Mouse (Mus musculus) embryonic stem cell, embryonic (primary cell): ENCODE data around the gene Pole2.
"Not testable (repeated sequence)": the region's sequence is repeated elsewhere in the genome, so short reads cannot be mapped to it uniquely, and the experiment has no call there.

Experiments
- CTCF ChIA-PET, 4 experiments: fragments of 300-600 bp in 2 of 4; fragments of 350-600 bp in 2 of 4; sonication (Branson Sonifier 250); formaldehyde crosslinking; loops; one replicate each; lab custom pipeline; 2022; ENCODE audit warnings: inconsistent platforms in 2 of 4; lab: Charles Lee
- POLR2A ChIA-PET, 4 experiments: fragments of 300-600 bp in 2 of 4; fragments of 350-600 bp in 2 of 4; sonication (Branson Sonifier 250); formaldehyde crosslinking; loops; one replicate each; lab custom pipeline; 2022; ENCODE audit warnings: antibody characterized with exemption in 4 of 4, inconsistent platforms in 1 of 4; lab: Charles Lee

The Pole2 gene

GRCm38 (mm10) chr12:69168461-69169106 is 59.4 kb downstream of the Pole2 start, which contains the start of gene Lrr1:
Gene Lrr1 (plus strand): TSS chr12:69168814.
- CTCF ChIA-PET: interaction anchor here in 3 of 4 experiments (0.5 to 1.5 kb wide), 12 partner anchors 9 to 140 kb away, joined by 3 to 7 read pairs (median 3); partner anchors contain the start of gene Rps29 (in 1 of the 3)
- POLR2A ChIA-PET: interaction anchor here (0.6 to 7.8 kb wide), 40 partner anchors 8 to 1830 kb away, joined by 3 to 96 read pairs (median 4); partner anchors contain the start of genes Rps29 (in 4 of the 4), Mgat2 (in 3 of the 4), Rpl36al (in 3 of the 4) and Gm49383 (in 2 of the 4)

- ChIA-PET CTCF (interaction anchor here in 3 of 4 experiments (0.6 to 1.5 kb wide), 10 partner anchors 9 to 141 kb away, joined by 3 to 6 read pairs (median 3); partner anchors contain the start of gene Rps29 (in 1 of the 3)), POLR2A (interaction anchor here (0.6 to 7.8 kb wide), 38 partner anchors 8 to 1830 kb away, joined by 3 to 96 read pairs (median 4); partner anchors contain the start of genes Rps29 (in 4 of the 4), Mgat2 (in 3 of the 4), Rpl36al (in 3 of the 4) and Gm49383 (in 2 of the 4))
Measured at GRCm38 (mm10) chr12:69167656-69168460, 60.1 kb downstream of the Pole2 start.

GRCm38 (mm10) chr12:69166861-69167581 is 61.0 kb downstream of the Pole2 start:
- POLR2A ChIA-PET: interaction anchor here in 2 of 4 experiments (1.2 to 7.8 kb wide), 8 partner anchors 10 to 195 kb away, joined by 3 to 96 read pairs (median 10); partner anchors contain the start of genes Rps29 (in 2 of the 2), Mgat2 (in 1 of the 2) and Rpl36al (in 1 of the 2)
- CTCF ChIA-PET: not testable (repeated sequence)

- ChIA-PET CTCF (no interaction called here), POLR2A (interaction anchor here in 2 of 4 experiments (0.6 to 1.9 kb wide), 6 partner anchors 8 to 561 kb away, joined by 4 to 13 read pairs (median 6); partner anchors contain the start of genes Mgat2 (in 1 of the 2) and Rpl36al (in 1 of the 2))
Measured at GRCm38 (mm10) chr12:69164904-69165303, 63.1 kb downstream of the Pole2 start.

GRCm38 (mm10) chr12:69163586-69163985 is 64.4 kb downstream of the Pole2 start:
- CTCF ChIA-PET: not testable (repeated sequence)
- POLR2A ChIA-PET: interaction anchor here in 1 of 4 experiments (0.9 to 1.9 kb wide), 5 partner anchors 8 to 37 kb away, joined by 3 to 13 read pairs (median 6); partner anchors contain the start of genes Gm49383, Mgat2 and Rpl36al

GRCm38 (mm10) chr12:69160677-69161076 is 67.3 kb downstream of the Pole2 start:
- POLR2A ChIA-PET: interaction anchor here in 3 of 4 experiments (0.6 to 1.7 kb wide), 7 partner anchors 8 to 969 kb away, joined by 3 to 8 read pairs (median 5); partner anchors contain the start of genes Lrr1 (in 1 of the 3) and Mgat2 (in 1 of the 3)
- CTCF ChIA-PET: not testable (repeated sequence)

GRCm38 (mm10) chr12:69159578-69159940 is 68.4 kb downstream of the Pole2 start:
- CTCF ChIA-PET: interaction anchor here in 2 of 4 experiments (0.8 to 1.8 kb wide), 4 partner anchors 9 to 32 kb away, joined by 3 to 6 read pairs (median 5); partner anchors contain the start of gene Lrr1 (in 1 of the 2)

GRCm38 (mm10) chr12:69158765-69159577 is 69.0 kb downstream of the Pole2 start, which contains the start of gene Rps29:
Gene Rps29 (minus strand): TSS chr12:69159186.
- ChIA-PET CTCF (interaction anchor here in 2 of 4 experiments (0.8 to 1.8 kb wide), 6 partner anchors 10 to 32 kb away, joined by 3 to 6 read pairs (median 4); partner anchors contain the start of gene Lrr1 (in 1 of the 2)), POLR2A (interaction anchor here (0.6 to 4.9 kb wide), 72 partner anchors 9 to 1857 kb away, joined by 3 to 96 read pairs (median 4); partner anchors contain the start of genes Gm49383 (in 3 of the 4), Lrr1 (in 3 of the 4), Atp5s (in 2 of the 4) and L2hgdh (in 2 of the 4))

More at GRCm38 (mm10) chr12:69159578-69159940, 68.4 kb downstream of the Pole2 start:
- POLR2A ChIA-PET: interaction anchor here (0.6 to 4.9 kb wide), 59 partner anchors 9 to 1811 kb away, joined by 3 to 96 read pairs (median 5); partner anchors contain the start of genes Gm49383 (in 3 of the 4), Lrr1 (in 3 of the 4), Atp5s (in 2 of the 4) and L2hgdh (in 2 of the 4)

- CTCF ChIA-PET: interaction anchor here in 2 of 4 experiments (0.8 to 1.8 kb wide), 5 partner anchors 10 to 31 kb away, joined by 3 to 6 read pairs (median 4); partner anchors contain the start of gene Lrr1 (in 1 of the 2)
- POLR2A ChIA-PET: interaction anchor here (0.6 to 4.9 kb wide), 69 partner anchors 8 to 1857 kb away, joined by 3 to 96 read pairs (median 4); partner anchors contain the start of genes Gm49383 (in 3 of the 4), Lrr1 (in 3 of the 4), Atp5s (in 2 of the 4) and L2hgdh (in 2 of the 4)
Measured at GRCm38 (mm10) chr12:69158366-69158764, 69.6 kb downstream of the Pole2 start.

- ChIA-PET CTCF (no interaction called here), POLR2A (interaction anchor here (0.7 to 4.9 kb wide), 33 partner anchors 8 to 101 kb away, joined by 3 to 96 read pairs (median 7); partner anchors contain the start of genes Lrr1 (in 2 of the 4), Mgat2 (in 2 of the 4), Rpl36al (in 2 of the 4) and Dnaaf2 (in 1 of the 4))
Measured at GRCm38 (mm10) chr12:69157107-69157506, 70.9 kb downstream of the Pole2 start.

GRCm38 (mm10) chr12:69156436-69156835 is 71.6 kb downstream of the Pole2 start:
- ChIA-PET CTCF (no interaction called here), POLR2A (interaction anchor here (0.6 to 4.9 kb wide), 30 partner anchors 8 to 127 kb away, joined by 3 to 96 read pairs (median 6); partner anchors contain the start of genes Lrr1 (in 3 of the 4), Dnaaf2 (in 1 of the 4), Gm49383 (in 1 of the 4) and Mgat2 (in 1 of the 4))

- POLR2A ChIA-PET: interaction anchor here (0.6 to 4.9 kb wide), 25 partner anchors 8 to 126 kb away, joined by 3 to 96 read pairs (median 6); partner anchors contain the start of genes Lrr1 (in 3 of the 4), Mgat2 (in 1 of the 4) and Rpl36al (in 1 of the 4)
- CTCF ChIA-PET: no interaction called here
Measured at GRCm38 (mm10) chr12:69155923-69156322, 72.1 kb downstream of the Pole2 start.
